Mouse (Mus musculus) hindbrain, embryonic 10.5 days (tissue): ENCODE data around the gene Phyhd1. TPM values are rescaled to one million over a fixed set of nuclear protein-coding genes. Genes with fewer than 3 reads are reported as not detected.

Experiments
- DNase-seq: peaks from one replicate; pipeline ENCODE4 v3.0.0-alpha.2; 2017; ENCODE audit warnings: low spot score
- H3K27ac ChIP-seq: fragments of 300-500 bp; sonication (generic); 2 replicates; pipeline ENCODE4 v1.5.1; 2016; ENCODE audit warnings: mild to moderate bottlenecking, moderate library complexity
- H3K27me3 ChIP-seq: fragments of 300-500 bp; sonication (generic); 2 replicates; pipeline ENCODE4 v1.6.1; 2016; ENCODE audit warnings: mild to moderate bottlenecking; ENCODE audit not compliant: poor library complexity, insufficient read depth, severe bottlenecking
- H3K36me3 ChIP-seq: fragments of 300-500 bp; sonication (generic); 2 replicates; pipeline ENCODE4 v1.6.1; 2016; ENCODE audit warnings: mild to moderate bottlenecking, moderate library complexity
- H3K4me1 ChIP-seq: fragments of 300-500 bp; sonication (generic); replicated peaks from 2 replicates; pipeline ENCODE4 v1.6.1; 2016; ENCODE audit warnings: mild to moderate bottlenecking
- H3K4me3 ChIP-seq: fragments of 300-500 bp; sonication (generic); 2 replicates; pipeline ENCODE4 v1.5.1; 2016; ENCODE audit warnings: mild to moderate bottlenecking, moderate library complexity
- H3K9me3 ChIP-seq: fragments of 300-500 bp; sonication (generic); 2 replicates; pipeline ENCODE4 v1.6.1; 2016; ENCODE audit warnings: mild to moderate bottlenecking, moderate library complexity
- WGBS: fragments of 180-500 bp; shearing (Covaris S2); methylation state at CpG from one replicate; pipeline ENCODE4 v1.1.7; 2016; 5-methylcytosine and 5-hydroxymethylcytosine counted together
- polyA plus RNA-seq: library from polyadenylated mRNA; unstranded; fragments of >200 nt; fragmentation: Nextera tagmentation; extraction: Ambion mirVana; gene quantifications from 2 replicates; pipeline ENCODE4 v1.2.1, GENCODE M21; 2016

Phyhd1 gene
- polyA plus RNA-seq, 1 experiment from 2014 or later = 5.5 TPM

GRCm38 (mm10) chr2:30280743-30281142 lies 14.7 kb downstream of the Phyhd1 start, which contains the start of gene Gm28038:
TSS of gene Gm28038 (plus strand) at chr2:30281043.
- Histone ChIP-seq H3K27ac (no peak within 1 kb of the TSS), H3K4me3 (no peak within 1 kb of the TSS), H3K4me1 (peaks cover 13% of the 10 kb centered on the region), H3K9me3 (no peaks in the 10 kb centered on the region), H3K36me3 (peaks cover 11% of the 10 kb centered on the region; the same call in 1 of the 2 replicates), H3K27me3 (no peaks in the 10 kb centered on the region)
- no peak for DNase-seq
- 92% methylated on average over 11 of the region's 11 CpGs for WGBS

GRCm38 (mm10) chr2:30281651-30282050 lies 15.6 kb downstream of the Phyhd1 start:
- H3K27ac ChIP-seq = no peak overlapping the region
- H3K4me1 ChIP-seq = peaks cover 16% of the 10 kb centered on the region
- DNase-seq = no peak
- no peak overlapping the region for H3K4me3 ChIP-seq
- WGBS = 81% methylated on average over 3 of the region's 3 CpGs
- H3K9me3 ChIP-seq = no peaks in the 10 kb centered on the region
- no peaks in the 10 kb centered on the region for H3K27me3 ChIP-seq
- peaks cover 11% of the 10 kb centered on the region; the same call in 1 of the 2 replicates for H3K36me3 ChIP-seq

- no peaks in the 10 kb centered on the region for H3K27me3 ChIP-seq
- no peaks in the 10 kb centered on the region for H3K9me3 ChIP-seq
- H3K4me3 ChIP-seq = no peak overlapping the region
- H3K27ac ChIP-seq = no peak overlapping the region
- H3K36me3 ChIP-seq = peaks cover 7% of the 10 kb centered on the region
- H3K4me1 ChIP-seq = peaks cover 28% of the 10 kb centered on the region
- WGBS = 77% methylated on average over 2 of the region's 2 CpGs
- DNase-seq = no peak
These were observed 17.2 kb downstream of the Phyhd1 start for GRCm38 (mm10) chr2:30283193-30283592.

- Histone ChIP-seq H3K9me3 (no peaks in the 10 kb centered on the region), H3K27me3 (no peaks in the 10 kb centered on the region), H3K36me3 (peaks cover 18% of the 10 kb centered on the region), H3K4me3 (peak overlapping the region; percentile 100), H3K4me1 (peaks cover 28% of the 10 kb centered on the region), H3K27ac (no peak overlapping the region)
- DNase-seq = no peak
- 87% methylated on average over 5 of the region's 5 CpGs for WGBS
These were observed 19.0 kb downstream of the Phyhd1 start for GRCm38 (mm10) chr2:30285004-30285403.

- H3K27me3 ChIP-seq = no peaks in the 10 kb centered on the region
- peaks cover 28% of the 10 kb centered on the region for H3K4me1 ChIP-seq
- WGBS = 18% methylated on average over 38 of the region's 38 CpGs
- no peaks in the 10 kb centered on the region for H3K9me3 ChIP-seq
- H3K36me3 ChIP-seq = peaks cover 23% of the 10 kb centered on the region
- H3K4me3 ChIP-seq = peak overlapping the region; percentile 100
- no peak for DNase-seq
- peak overlapping the region; percentile 95 for H3K27ac ChIP-seq
These were observed 19.6 kb downstream of the Phyhd1 start for GRCm38 (mm10) chr2:30285416-30286181.

GRCm38 (mm10) chr2:30286192-30287026 lies 20.4 kb downstream of the Phyhd1 start, which contains the start of the genes Dolk and Nup188:
TSS of gene Dolk (minus strand) at chr2:30286334.
TSS of gene Nup188 (plus strand) at chr2:30286397.
- Histone ChIP-seq H3K27ac (peak within 1 kb of the TSS; percentile 95), H3K27me3 (no peaks in the 10 kb centered on the region), H3K4me1 (peaks cover 28% of the 10 kb centered on the region), H3K9me3 (no peaks in the 10 kb centered on the region), H3K4me3 (peak within 1 kb of the TSS; percentile 100), H3K36me3 (peaks cover 28% of the 10 kb centered on the region)
- peak; percentile 97 for DNase-seq
- under 1% methylated on average over 68 of the region's 68 CpGs for WGBS

GRCm38 (mm10) chr2:30287027-30287373 lies 21.0 kb downstream of the Phyhd1 start:
- under 1% methylated on average over 10 of the region's 10 CpGs for WGBS
- H3K27ac ChIP-seq = peak overlapping the region; percentile 95
- DNase-seq = peak; percentile 39

GRCm38 (mm10) chr2:30299525-30299924 lies 33.5 kb downstream of the Phyhd1 start:
- H3K36me3 ChIP-seq = peaks cover 95% of the 10 kb centered on the region
- H3K4me3 ChIP-seq = no peak overlapping the region
- H3K27me3 ChIP-seq = no peaks in the 10 kb centered on the region
- H3K27ac ChIP-seq = no peak overlapping the region
- 87% methylated on average over 3 of the region's 3 CpGs for WGBS
- H3K9me3 ChIP-seq = no peaks in the 10 kb centered on the region
- no peaks in the 10 kb centered on the region for H3K4me1 ChIP-seq
- no peak for DNase-seq

More at GRCm38 (mm10) chr2:30287027-30287373, 21.0 kb downstream of the Phyhd1 start:
- peak overlapping the region; percentile 100 for H3K4me3 ChIP-seq
- H3K4me1 ChIP-seq = peaks cover 28% of the 10 kb centered on the region
- peaks cover 34% of the 10 kb centered on the region for H3K36me3 ChIP-seq
- H3K9me3 ChIP-seq = no peaks in the 10 kb centered on the region
- no peaks in the 10 kb centered on the region for H3K27me3 ChIP-seq

GRCm38 (mm10) chr2:30299966-30300365 lies 34.0 kb downstream of the Phyhd1 start:
- Histone ChIP-seq H3K4me1 (no peaks in the 10 kb centered on the region), H3K4me3 (no peak overlapping the region), H3K9me3 (no peaks in the 10 kb centered on the region), H3K36me3 (peaks cover 100% of the 10 kb centered on the region), H3K27ac (no peak overlapping the region), H3K27me3 (no peaks in the 10 kb centered on the region)
- 89% methylated on average over 5 of the region's 5 CpGs for WGBS
- DNase-seq = no peak

GRCm38 (mm10) chr2:30306087-30306486 lies 40.1 kb downstream of the Phyhd1 start:
- no peaks in the 10 kb centered on the region for H3K4me1 ChIP-seq
- 95% methylated on average over 7 of the region's 7 CpGs for WGBS
- H3K27ac ChIP-seq = no peak overlapping the region
- H3K27me3 ChIP-seq = no peaks in the 10 kb centered on the region
- no peak overlapping the region for H3K4me3 ChIP-seq
- H3K36me3 ChIP-seq = peaks cover 100% of the 10 kb centered on the region
- no peaks in the 10 kb centered on the region for H3K9me3 ChIP-seq
- DNase-seq = no peak

- WGBS = 92% methylated on average over 3 of the region's 3 CpGs
- H3K4me3 ChIP-seq = no peak overlapping the region
- peaks cover 98% of the 10 kb centered on the region for H3K36me3 ChIP-seq
- H3K27me3 ChIP-seq = no peaks in the 10 kb centered on the region
- no peaks in the 10 kb centered on the region for H3K4me1 ChIP-seq
- no peak for DNase-seq
- no peaks in the 10 kb centered on the region for H3K9me3 ChIP-seq
- H3K27ac ChIP-seq = no peak overlapping the region
These were observed 43.3 kb downstream of the Phyhd1 start for GRCm38 (mm10) chr2:30309351-30309750.

GRCm38 (mm10) chr2:30311481-30311880 lies 45.5 kb downstream of the Phyhd1 start:
- Histone ChIP-seq H3K4me1 (no peaks in the 10 kb centered on the region), H3K9me3 (no peaks in the 10 kb centered on the region), H3K36me3 (peaks cover 98% of the 10 kb centered on the region), H3K27me3 (no peaks in the 10 kb centered on the region), H3K4me3 (no peak overlapping the region), H3K27ac (no peak overlapping the region)
- DNase-seq = no peak
- whole genome bisulfite sequencing = 94% methylated on average over 2 of the region's 2 CpGs

- Histone ChIP-seq H3K4me3 (no peak overlapping the region), H3K27me3 (no peaks in the 10 kb centered on the region), H3K9me3 (no peaks in the 10 kb centered on the region), H3K36me3 (peaks cover 98% of the 10 kb centered on the region), H3K27ac (no peak overlapping the region), H3K4me1 (no peaks in the 10 kb centered on the region)
- 93% methylated on average over 4 of the region's 4 CpGs for WGBS
- DNase-seq = no peak
These were observed 50.1 kb downstream of the Phyhd1 start for GRCm38 (mm10) chr2:30316136-30316535.
